Mouse (Mus musculus): ENCODE results near the gene Olfr922.

GRCm38 (mm10) chr9:38792689-38793088 lies 21.7 kb upstream of the Olfr922 start:
- TF ChIP-seq CTCF (IDR thresholded peaks at IDR 0.05; ENCODE audit: low read depth, low read length), result no peak
- no peak for TF ChIP-seq POLR2A (IDR thresholded peaks at IDR 0.05; ENCODE audit: insufficient read depth, low read length)
